Mouse (Mus musculus) stomach, embryonic 15.5 days (tissue): Measurements from ENCODE around the gene Ttc41. TPM values are rescaled to one million over a fixed set of nuclear protein-coding genes. Genes with fewer than 3 reads are reported as not detected.

Source experiments
- ATAC-seq: fragments of 200-750 bp; cut with Nextera tagmentation; 2 replicates; pipeline ENCODE4 v1.8.0; 2017; ENCODE audit warnings: low read depth, moderate number of reproducible peaks, moderate TSS enrichment; ENCODE audit not compliant: insufficient read depth, low FRiP score
- H3K27ac ChIP-seq: fragments of 300-500 bp; sonication (generic); 2 replicates; pipeline ENCODE4 v1.5.1; 2015; ENCODE audit warnings: mild to moderate bottlenecking, inconsistent platforms
- H3K27me3 ChIP-seq: fragments of 300-500 bp; sonication (generic); replicated peaks from 2 replicates; pipeline ENCODE4 v1.6.1; 2015; ENCODE audit warnings: inconsistent platforms
- H3K36me3 ChIP-seq: fragments of 300-500 bp; sonication (generic); 2 replicates; pipeline ENCODE4 v1.6.1; 2015; ENCODE audit warnings: inconsistent platforms
- H3K4me1 ChIP-seq: fragments of 300-500 bp; sonication (generic); 2 replicates; pipeline ENCODE4 v1.6.1; 2015; ENCODE audit warnings: inconsistent platforms
- H3K4me2 ChIP-seq: fragments of 300-500 bp; sonication (generic); 2 replicates; pipeline ENCODE4 v1.6.1; 2015; ENCODE audit warnings: mild to moderate bottlenecking, inconsistent platforms
- H3K4me3 ChIP-seq: fragments of 300-500 bp; sonication (generic); replicated peaks from 2 replicates; pipeline ENCODE4 v1.5.1; 2015; ENCODE audit warnings: inconsistent platforms
- H3K9ac ChIP-seq: fragments of 300-500 bp; sonication (generic); 2 replicates; pipeline ENCODE4 v1.6.1; 2015; ENCODE audit warnings: inconsistent platforms
- H3K9me3 ChIP-seq: fragments of 300-500 bp; sonication (generic); 2 replicates; pipeline ENCODE4 v1.6.1; 2016; ENCODE audit warnings: inconsistent platforms
- WGBS: fragments of 180-500 bp; shearing (Covaris S2); methylation state at CpG from one replicate; pipeline ENCODE4 v1.1.7; 2015; 5-methylcytosine and 5-hydroxymethylcytosine counted together
- polyA plus RNA-seq: library from polyadenylated mRNA; unstranded; fragments of >200 nt; fragmentation: Nextera tagmentation; extraction: Ambion mirVana; gene quantifications from 2 replicates; pipeline ENCODE4 v1.2.1, GENCODE M21; 2015

Ttc41 gene
- polyA plus RNA-seq, 1 experiment from 2014 or later = 1.6 TPM

GRCm38 (mm10) chr10:86788193-86788592 lies 82.6 kb downstream of the Ttc41 start:
- no peak overlapping the region for H3K27ac ChIP-seq
- no peak overlapping the region for H3K9ac ChIP-seq
- no peak for ATAC-seq
- no peak overlapping the region for H3K4me3 ChIP-seq
- no peaks in the 10 kb centered on the region for H3K9me3 ChIP-seq
- no peaks in the 10 kb centered on the region for H3K36me3 ChIP-seq
- WGBS = 45% methylated on average over 5 of the region's 5 CpGs
- H3K4me1 ChIP-seq = peaks cover 6% of the 10 kb centered on the region; the same call in 1 of the 2 replicates
- H3K4me2 ChIP-seq = no peak overlapping the region
- H3K27me3 ChIP-seq = no peaks in the 10 kb centered on the region

- no peak overlapping the region for H3K27ac ChIP-seq
- 88% methylated on average over 7 of the region's 7 CpGs for WGBS
Measured at GRCm38 (mm10) chr10:86789146-86789672, 83.6 kb downstream of the Ttc41 start.

GRCm38 (mm10) chr10:86791507-86792184 lies 86.0 kb downstream of the Ttc41 start:
- no peak overlapping the region for H3K9ac ChIP-seq
- H3K4me1 ChIP-seq = peaks cover 12% of the 10 kb centered on the region
- ATAC-seq = 0 out of 2 replicates have a peak, but pooled peaks have one; percentile 33
- H3K27me3 ChIP-seq = no peaks in the 10 kb centered on the region
- no peaks in the 10 kb centered on the region for H3K9me3 ChIP-seq
- no peaks in the 10 kb centered on the region for H3K36me3 ChIP-seq
- WGBS = 50% methylated on average over 7 of the region's 7 CpGs
- H3K4me3 ChIP-seq = no peak overlapping the region
- H3K4me2 ChIP-seq = no peak overlapping the region
- no peak overlapping the region for H3K27ac ChIP-seq

More at GRCm38 (mm10) chr10:86789146-86789672, 83.6 kb downstream of the Ttc41 start:
- H3K9ac ChIP-seq = no peak overlapping the region
- ATAC-seq = no peak
- H3K27me3 ChIP-seq = no peaks in the 10 kb centered on the region
- no peaks in the 10 kb centered on the region for H3K36me3 ChIP-seq
- no peak overlapping the region for H3K4me3 ChIP-seq
- no peaks in the 10 kb centered on the region for H3K9me3 ChIP-seq
- H3K4me1 ChIP-seq = peaks cover 12% of the 10 kb centered on the region
- H3K4me2 ChIP-seq = no peak overlapping the region

GRCm38 (mm10) chr10:86793509-86793951 lies 87.9 kb downstream of the Ttc41 start:
- ATAC-seq = peak; percentile 19; the same call in 1 of the 2 replicates
- WGBS = 58% methylated on average over 2 of the region's 2 CpGs
- H3K9me3 ChIP-seq = no peaks in the 10 kb centered on the region
- peaks cover 12% of the 10 kb centered on the region for H3K4me1 ChIP-seq
- H3K27me3 ChIP-seq = no peaks in the 10 kb centered on the region
- no peak overlapping the region for H3K4me2 ChIP-seq
- H3K4me3 ChIP-seq = no peak overlapping the region
- no peak overlapping the region for H3K27ac ChIP-seq
- no peaks in the 10 kb centered on the region for H3K36me3 ChIP-seq
- no peak overlapping the region for H3K9ac ChIP-seq

- ATAC-seq = no peak
- Histone ChIP-seq H3K4me1 (peaks cover 12% of the 10 kb centered on the region), H3K4me2 (no peak overlapping the region), H3K27ac (no peak overlapping the region), H3K9me3 (no peaks in the 10 kb centered on the region), H3K4me3 (no peak overlapping the region), H3K27me3 (no peaks in the 10 kb centered on the region), H3K9ac (no peak overlapping the region), H3K36me3 (no peaks in the 10 kb centered on the region)
- WGBS = 93% methylated on average over 4 of the region's 4 CpGs
Measured at GRCm38 (mm10) chr10:86794196-86794595, 88.6 kb downstream of the Ttc41 start.

GRCm38 (mm10) chr10:86794794-86795535 lies 89.4 kb downstream of the Ttc41 start:
- peaks cover 12% of the 10 kb centered on the region for H3K4me1 ChIP-seq
- 84% methylated on average over 9 of the region's 9 CpGs for WGBS
- no peak overlapping the region for H3K9ac ChIP-seq

GRCm38 (mm10) chr10:86796073-86796741 lies 90.6 kb downstream of the Ttc41 start:
- Histone ChIP-seq H3K27me3 (no peaks in the 10 kb centered on the region), H3K9me3 (no peaks in the 10 kb centered on the region), H3K27ac (no peak overlapping the region), H3K4me1 (peaks cover 12% of the 10 kb centered on the region), H3K36me3 (no peaks in the 10 kb centered on the region), H3K9ac (no peak overlapping the region), H3K4me3 (no peak overlapping the region), H3K4me2 (no peak overlapping the region)
- WGBS = 89% methylated on average over 5 of the region's 5 CpGs
- ATAC-seq = no peak

More at GRCm38 (mm10) chr10:86794794-86795535, 89.4 kb downstream of the Ttc41 start:
- no peak for ATAC-seq
- H3K27me3 ChIP-seq = no peaks in the 10 kb centered on the region
- H3K36me3 ChIP-seq = no peaks in the 10 kb centered on the region
- H3K4me2 ChIP-seq = no peak overlapping the region
- H3K27ac ChIP-seq = no peak overlapping the region
- no peaks in the 10 kb centered on the region for H3K9me3 ChIP-seq
- no peak overlapping the region for H3K4me3 ChIP-seq

- no peaks in the 10 kb centered on the region for H3K9me3 ChIP-seq
- no peak overlapping the region for H3K4me3 ChIP-seq
- no peaks in the 10 kb centered on the region for H3K27me3 ChIP-seq
- no peak overlapping the region for H3K9ac ChIP-seq
- no peak overlapping the region for H3K4me2 ChIP-seq
- 100% methylated on average over 1 of the region's 1 CpGs for WGBS
- ATAC-seq = no peak
- H3K27ac ChIP-seq = no peak overlapping the region
- H3K4me1 ChIP-seq = no peaks in the 10 kb centered on the region
- no peaks in the 10 kb centered on the region for H3K36me3 ChIP-seq
Measured at GRCm38 (mm10) chr10:86807362-86807761, 101.8 kb downstream of the Ttc41 start.

GRCm38 (mm10) chr10:86808013-86808758 lies 102.6 kb downstream of the Ttc41 start:
- 78% methylated on average over 15 of the region's 15 CpGs for WGBS
- no peak overlapping the region for H3K4me3 ChIP-seq
- no peaks in the 10 kb centered on the region for H3K4me1 ChIP-seq
- no peak overlapping the region for H3K9ac ChIP-seq
- no peak for ATAC-seq
- H3K4me2 ChIP-seq = no peak overlapping the region
- H3K27ac ChIP-seq = no peak overlapping the region
- no peaks in the 10 kb centered on the region for H3K9me3 ChIP-seq
- H3K27me3 ChIP-seq = no peaks in the 10 kb centered on the region
- H3K36me3 ChIP-seq = no peaks in the 10 kb centered on the region

GRCm38 (mm10) chr10:86810000-86810399 lies 104.4 kb downstream of the Ttc41 start:
- Histone ChIP-seq H3K9ac (no peak overlapping the region), H3K27ac (no peak overlapping the region), H3K9me3 (no peaks in the 10 kb centered on the region), H3K4me2 (no peak overlapping the region), H3K4me1 (no peaks in the 10 kb centered on the region), H3K36me3 (no peaks in the 10 kb centered on the region), H3K27me3 (no peaks in the 10 kb centered on the region), H3K4me3 (no peak overlapping the region)
- WGBS = 85% methylated on average over 9 of the region's 9 CpGs
- ATAC-seq = no peak

GRCm38 (mm10) chr10:86810612-86811011 lies 105.0 kb downstream of the Ttc41 start:
- Histone ChIP-seq H3K4me2 (no peak overlapping the region), H3K4me3 (no peak overlapping the region), H3K36me3 (no peaks in the 10 kb centered on the region), H3K27me3 (no peaks in the 10 kb centered on the region), H3K9me3 (no peaks in the 10 kb centered on the region), H3K27ac (no peak overlapping the region), H3K4me1 (no peaks in the 10 kb centered on the region), H3K9ac (no peak overlapping the region)
- WGBS = 84% methylated on average over 5 of the region's 5 CpGs
- no peak for ATAC-seq
